Mouse (Mus musculus) neural tube, embryonic 14.5 days (tissue): ENCODE data around the gene Asl. TPM values are rescaled to one million over a fixed set of nuclear protein-coding genes. Genes with fewer than 3 reads are reported as not detected.

ENCODE experiments used
- ATAC-seq: fragments of 200-750 bp; cut with Nextera tagmentation; 2 replicates; pipeline ENCODE4 v1.8.0; 2017; ENCODE audit warnings: low read depth, mild to moderate bottlenecking, moderate TSS enrichment, moderate library complexity
- H3K27ac ChIP-seq: fragments of 300-500 bp; sonication (generic); 2 replicates; pipeline ENCODE4 v1.5.1; 2014; ENCODE audit warnings: low read depth, mild to moderate bottlenecking, control low read depth, low read length, moderate library complexity, mixed read lengths
- H3K27me3 ChIP-seq: fragments of 300-500 bp; sonication (generic); 2 replicates; pipeline ENCODE4 v1.6.1; 2014; ENCODE audit warnings: low read length; ENCODE audit not compliant: control insufficient read depth, insufficient read depth
- H3K36me3 ChIP-seq: fragments of 300-500 bp; sonication (generic); 2 replicates; pipeline ENCODE4 v1.6.1; 2014; ENCODE audit warnings: low read length, mixed read lengths; ENCODE audit not compliant: control insufficient read depth, insufficient read depth
- H3K4me1 ChIP-seq: fragments of 300-500 bp; sonication (generic); 2 replicates; pipeline ENCODE4 v1.6.1; 2014; ENCODE audit warnings: low read length; ENCODE audit not compliant: control insufficient read depth, insufficient read depth
- H3K4me2 ChIP-seq: fragments of 300-500 bp; sonication (generic); 2 replicates; pipeline ENCODE4 v1.6.1; 2014; ENCODE audit warnings: mild to moderate bottlenecking, low read depth, low read length, control low read depth
- H3K4me3 ChIP-seq: fragments of 300-500 bp; sonication (generic); 2 replicates; pipeline ENCODE4 v1.5.1; 2014; ENCODE audit warnings: low read depth, low read length, control low read depth, mixed read lengths
- H3K9ac ChIP-seq: fragments of 300-500 bp; sonication (generic); replicated peaks from 2 replicates; pipeline ENCODE4 v1.6.1; 2014; ENCODE audit warnings: low read depth, mild to moderate bottlenecking, control low read depth, low read length, mixed read lengths
- H3K9me3 ChIP-seq: fragments of 300-500 bp; sonication (generic); 2 replicates; pipeline ENCODE4 v1.6.1; 2016; ENCODE audit warnings: low read length; ENCODE audit not compliant: control insufficient read depth
- WGBS: fragments of 180-500 bp; shearing (Covaris S2); extraction: QIAGEN DNeasy Blood & Tissue Kit; methylation state at CpG from one replicate; pipeline ENCODE4 v1.1.7; 2014; 5-methylcytosine and 5-hydroxymethylcytosine counted together
- polyA plus RNA-seq: library from polyadenylated mRNA; unstranded; fragments of >200 nt; fragmentation: Nextera tagmentation; extraction: Ambion mirVana; gene quantifications from 2 replicates; pipeline ENCODE4 v1.2.1, GENCODE M21; 2014

The Asl gene
- polyA plus RNA-seq, 1 experiment from 2014 or later: 44.6 TPM

GRCm38 (mm10) chr5:129978608-129979007, 50.4 kb downstream of the Asl start:
- no peak overlapping the region for H3K4me3 ChIP-seq
- H3K36me3 ChIP-seq: 0 out of 2 replicates have a peak, but pooled peaks cover 6% of the 10 kb centered on the region
- no peaks in the 10 kb centered on the region for H3K27me3 ChIP-seq
- H3K27ac ChIP-seq: no peak overlapping the region
- H3K9me3 ChIP-seq: no peaks in the 10 kb centered on the region
- H3K4me1 ChIP-seq: no peaks in the 10 kb centered on the region
- H3K9ac ChIP-seq: no peak overlapping the region
- ATAC-seq: no peak
- WGBS: 92% methylated on average over 5 of the region's 5 CpGs
- no peak overlapping the region for H3K4me2 ChIP-seq

GRCm38 (mm10) chr5:129977768-129978167, 51.3 kb downstream of the Asl start:
- Histone ChIP-seq H3K4me2 (no peak overlapping the region), H3K4me3 (no peak overlapping the region), H3K27ac (no peak overlapping the region), H3K27me3 (no peaks in the 10 kb centered on the region), H3K9ac (no peak overlapping the region), H3K36me3 (no peaks in the 10 kb centered on the region), H3K4me1 (no peaks in the 10 kb centered on the region), H3K9me3 (no peaks in the 10 kb centered on the region)
- no peak for ATAC-seq
- WGBS: 83% methylated on average over 4 of the region's 4 CpGs

GRCm38 (mm10) chr5:129974866-129975311, 54.2 kb downstream of the Asl start:
- Histone ChIP-seq H3K9me3 (no peaks in the 10 kb centered on the region), H3K4me3 (no peak overlapping the region), H3K36me3 (no peaks in the 10 kb centered on the region), H3K4me1 (no peaks in the 10 kb centered on the region), H3K27me3 (no peaks in the 10 kb centered on the region), H3K9ac (no peak overlapping the region), H3K27ac (no peak overlapping the region), H3K4me2 (no peak overlapping the region)
- 87% methylated on average over 4 of the region's 4 CpGs for WGBS
- no peak for ATAC-seq

- WGBS: 95% methylated on average over 4 of the region's 4 CpGs
- Histone ChIP-seq H3K36me3 (no peaks in the 10 kb centered on the region), H3K9ac (no peak overlapping the region)
These were observed 54.7 kb downstream of the Asl start for GRCm38 (mm10) chr5:129974354-129974753.

GRCm38 (mm10) chr5:129971491-129971890, 57.6 kb downstream of the Asl start:
- Histone ChIP-seq H3K27me3 (no peaks in the 10 kb centered on the region), H3K4me2 (no peak overlapping the region), H3K36me3 (no peaks in the 10 kb centered on the region), H3K4me3 (no peak overlapping the region), H3K9ac (no peak overlapping the region), H3K9me3 (no peaks in the 10 kb centered on the region), H3K27ac (no peak overlapping the region), H3K4me1 (no peaks in the 10 kb centered on the region)
- ATAC-seq: no peak
- WGBS: 91% methylated on average over 4 of the region's 4 CpGs

More at GRCm38 (mm10) chr5:129974354-129974753, 54.7 kb downstream of the Asl start:
- Histone ChIP-seq H3K4me2 (no peak overlapping the region), H3K4me3 (no peak overlapping the region), H3K27me3 (no peaks in the 10 kb centered on the region), H3K27ac (no peak overlapping the region), H3K9me3 (no peaks in the 10 kb centered on the region), H3K4me1 (no peaks in the 10 kb centered on the region)
- no peak for ATAC-seq

- no peak overlapping the region for H3K9ac ChIP-seq
- H3K27ac ChIP-seq: no peak overlapping the region
- 84% methylated on average over 7 of the region's 7 CpGs for WGBS
- H3K9me3 ChIP-seq: no peaks in the 10 kb centered on the region
- no peak for ATAC-seq
- no peak overlapping the region for H3K4me3 ChIP-seq
- H3K4me1 ChIP-seq: no peaks in the 10 kb centered on the region
- no peak overlapping the region for H3K4me2 ChIP-seq
- no peaks in the 10 kb centered on the region for H3K36me3 ChIP-seq
- no peaks in the 10 kb centered on the region for H3K27me3 ChIP-seq
These were observed 60.6 kb downstream of the Asl start for GRCm38 (mm10) chr5:129968417-129968816.

- Histone ChIP-seq H3K9me3 (no peaks in the 10 kb centered on the region), H3K27ac (no peak overlapping the region), H3K9ac (no peak overlapping the region), H3K4me3 (no peak overlapping the region), H3K36me3 (no peaks in the 10 kb centered on the region), H3K27me3 (no peaks in the 10 kb centered on the region), H3K4me1 (no peaks in the 10 kb centered on the region), H3K4me2 (no peak overlapping the region)
- ATAC-seq: no peak
- 95% methylated on average over 3 of the region's 3 CpGs for WGBS
These were observed 62.6 kb downstream of the Asl start for GRCm38 (mm10) chr5:129966448-129966847.

GRCm38 (mm10) chr5:129963224-129963623, 65.8 kb downstream of the Asl start:
- no peak for ATAC-seq
- H3K4me1 ChIP-seq: no peaks in the 10 kb centered on the region
- no peak overlapping the region for H3K27ac ChIP-seq
- H3K27me3 ChIP-seq: no peaks in the 10 kb centered on the region
- H3K36me3 ChIP-seq: no peaks in the 10 kb centered on the region
- no peak overlapping the region for H3K9ac ChIP-seq
- H3K4me3 ChIP-seq: no peak overlapping the region
- no peak overlapping the region for H3K4me2 ChIP-seq
- 88% methylated on average over 4 of the region's 4 CpGs for WGBS
- H3K9me3 ChIP-seq: no peaks in the 10 kb centered on the region
